Mouse (Mus musculus): ENCODE results near the gene Ccr7.

DNA sequence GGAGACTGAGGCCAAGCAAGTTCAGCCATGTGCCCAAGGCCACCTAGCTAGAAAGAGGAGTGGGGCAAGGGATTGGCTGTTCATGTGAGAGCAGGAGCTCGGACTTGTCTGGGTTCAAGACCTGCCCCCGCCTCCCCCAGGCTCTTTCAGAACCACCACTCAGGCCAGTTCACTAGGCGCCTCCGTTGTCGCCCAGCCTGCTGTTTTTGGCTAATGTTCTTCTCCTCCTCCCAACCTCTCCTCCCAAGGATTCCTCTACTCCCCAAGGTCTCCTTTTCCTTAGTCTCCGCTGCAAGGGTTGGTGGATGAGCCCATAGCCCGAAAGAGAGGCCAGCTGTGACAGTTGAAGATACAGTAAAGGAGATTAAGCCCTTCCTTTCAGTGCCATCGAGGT, 19.8 kb downstream of the Ccr7 start:
- TF ChIP-seq POLR2A (IDR thresholded peaks at IDR 0.05; ENCODE audit: borderline replicate concordance, low read depth, low read length), result no peak
- no peak for TF ChIP-seq CTCF (IDR thresholded peaks at IDR 0.05; ENCODE audit: low read depth, low read length)

Measured in bone marrow macrophage, adult 2 months (primary cell).